Mouse (Mus musculus) heart, postnatal 25 days (tissue): ENCODE results near the gene Abcd4. TPM values are rescaled to one million over a fixed set of nuclear protein-coding genes. Genes with fewer than 3 reads are reported as not detected.

ENCODE experiments used
- DNase-seq: peaks from one replicate; pipeline ENCODE4 v3.0.0; 2022; ENCODE audit warnings: low spot score
- intact Hi-C: fragments of 180-260 bp; cut with DNase I; formaldehyde crosslinking; loops from one replicate; pipeline ENCODE4 v1.15.1; 2025
- total RNA-seq, 2 experiments: library from RNA; stranded (reverse); gene quantifications; 2 replicates each; pipeline ENCODE4 v1.2.3; 2021

Gene Abcd4
- total RNA-seq, result 1 to 10 TPM; 6.5 to 6.7 TPM

GRCm38 (mm10) chr12:84616977-84617630, at the start of gene Abcd4:
Gene Abcd4, minus strand, starts transcription at chr12:84617413.
- intact Hi-C loops, result loop anchor here (10.0 kb wide), 1 partner anchor 378 kb away; the partner anchor contains the start of gene Ylpm1

GRCm38 (mm10) chr12:84653912-84654311, 36.7 kb upstream of the Abcd4 start:
- no peak for DNase-seq
- intact Hi-C loops, result loop anchor here (1.0 kb wide), 1 partner anchor 101 kb away; no protein-coding TSS in a partner anchor

More at GRCm38 (mm10) chr12:84616977-84617630, at the start of gene Abcd4:
- peak; percentile 92 for DNase-seq

- DNase-seq, result no peak
- intact Hi-C loops, result no loop called here
Observed at GRCm38 (mm10) chr12:84650234-84650633, 33.0 kb upstream of the Abcd4 start.

- no peak for DNase-seq
- intact Hi-C loops, result no loop called here
Observed at GRCm38 (mm10) chr12:84640654-84641053, 23.4 kb upstream of the Abcd4 start, which contains the start of gene Vrtn. Gene Vrtn, plus strand, starts transcription at chr12:84641019.

- intact Hi-C loops, result no loop called here
- no peak for DNase-seq
Observed at GRCm38 (mm10) chr12:84640253-84640652, 23.0 kb upstream of the Abcd4 start.

GRCm38 (mm10) chr12:84631867-84632266, 14.7 kb upstream of the Abcd4 start:
- DNase-seq, result no peak

GRCm38 (mm10) chr12:84625116-84625515, 7.9 kb upstream of the Abcd4 start:
- intact Hi-C loops, result no loop called here
- DNase-seq, result no peak

More at GRCm38 (mm10) chr12:84631867-84632266, 14.7 kb upstream of the Abcd4 start:
- intact Hi-C loops, result no loop called here

- no peak for DNase-seq
- intact Hi-C loops, result no loop called here
Observed at GRCm38 (mm10) chr12:84624601-84625000, 7.4 kb upstream of the Abcd4 start.

- DNase-seq, result no peak
Observed at GRCm38 (mm10) chr12:84620975-84621374, 3.8 kb upstream of the Abcd4 start.

GRCm38 (mm10) chr12:84617663-84618062, 450 bp upstream of the Abcd4 start:
- DNase-seq, result no peak
- intact Hi-C loops, result loop anchor here (10.0 kb wide), 1 partner anchor 377 kb away; the partner anchor contains the start of gene Ylpm1

More at GRCm38 (mm10) chr12:84620975-84621374, 3.8 kb upstream of the Abcd4 start:
- intact Hi-C loops, result no loop called here

- intact Hi-C loops, result loop anchor here (10.0 kb wide), 1 partner anchor 380 kb away; the partner anchor contains the start of gene Ylpm1
- no peak for DNase-seq
Observed at GRCm38 (mm10) chr12:84614524-84614923, 2.7 kb downstream of the Abcd4 start.

GRCm38 (mm10) chr12:84614001-84614400, 3.2 kb downstream of the Abcd4 start:
- DNase-seq, result no peak
- intact Hi-C loops, result loop anchor here (10.0 kb wide), 1 partner anchor 381 kb away; the partner anchor contains the start of gene Ylpm1

GRCm38 (mm10) chr12:84612518-84612917, 4.7 kb downstream of the Abcd4 start:
- no peak for DNase-seq
- intact Hi-C loops, result loop anchor here (10.0 kb wide), 1 partner anchor 382 kb away; the partner anchor contains the start of gene Ylpm1

- intact Hi-C loops, result loop anchor here (10.0 kb wide), 1 partner anchor 383 kb away; the partner anchor contains the start of gene Ylpm1
- DNase-seq, result no peak
Observed at GRCm38 (mm10) chr12:84611718-84612117, 5.5 kb downstream of the Abcd4 start.

GRCm38 (mm10) chr12:84605860-84606259, 11.4 kb downstream of the Abcd4 start:
- intact Hi-C loops, result no loop called here
- no peak for DNase-seq

GRCm38 (mm10) chr12:84604001-84604400, 13.2 kb downstream of the Abcd4 start:
- DNase-seq, result no peak
- intact Hi-C loops, result no loop called here

- intact Hi-C loops, result no loop called here
Observed at GRCm38 (mm10) chr12:84598324-84598723, 18.9 kb downstream of the Abcd4 start.

GRCm38 (mm10) chr12:84589825-84590761, 27.1 kb downstream of the Abcd4 start:
- peak; percentile 68 for DNase-seq
- intact Hi-C loops, result loop anchor here (1.0 kb wide), 1 partner anchor 119 kb away; no protein-coding TSS in a partner anchor

More at GRCm38 (mm10) chr12:84598324-84598723, 18.9 kb downstream of the Abcd4 start:
- DNase-seq, result no peak

GRCm38 (mm10) chr12:84581285-84581684, 35.9 kb downstream of the Abcd4 start:
- no peak for DNase-seq
- intact Hi-C loops, result no loop called here

- intact Hi-C loops, result no loop called here
- no peak for DNase-seq
Observed at GRCm38 (mm10) chr12:84578440-84578770, 38.8 kb downstream of the Abcd4 start.
